Mouse (Mus musculus): ENCODE measurements around the gene Wdr43. TPM values are rescaled to one million over a fixed set of nuclear protein-coding genes. Genes with fewer than 3 reads are reported as not detected.
"Not testable (repeated sequence)": the region's sequence is repeated elsewhere in the genome, so short reads cannot be mapped to it uniquely, and the experiment has no call there.

Wdr43 gene
- 10 to 100 TPM; 24.4 to 27.1 TPM for total RNA-seq (2021)

- peak; percentile 96 to 97 for DNase-seq
Measured at GRCm38 (mm10) chr17:71615638-71616318, at the start of gene Wdr43. Wdr43 (plus strand) TSS chr17:71615895.

GRCm38 (mm10) chr17:71579176-71579705, 36.5 kb upstream of the Wdr43 start:
- DNase-seq: no peak

GRCm38 (mm10) chr17:71597881-71598658, 17.6 kb upstream of the Wdr43 start:
- no peak for DNase-seq

- peak; percentile 88 to 91 for DNase-seq
Measured at GRCm38 (mm10) chr17:71598659-71599554, 16.8 kb upstream of the Wdr43 start.

- peak in 1 of 2 experiments; percentile 7 for DNase-seq
Measured at GRCm38 (mm10) chr17:71616319-71617032, 781 bp downstream of the Wdr43 start.

GRCm38 (mm10) chr17:71617033-71617362, 1.3 kb downstream of the Wdr43 start:
- no peak for DNase-seq

GRCm38 (mm10) chr17:71617974-71618373, 2.3 kb downstream of the Wdr43 start:
- DNase-seq: no peak

GRCm38 (mm10) chr17:71631806-71632205, 16.1 kb downstream of the Wdr43 start:
- no peak for DNase-seq

GRCm38 (mm10) chr17:71633350-71633749, 17.7 kb downstream of the Wdr43 start:
- DNase-seq: no peak

GRCm38 (mm10) chr17:71636786-71637185, 21.1 kb downstream of the Wdr43 start:
- DNase-seq: no peak

GRCm38 (mm10) chr17:71637750-71638265, 22.1 kb downstream of the Wdr43 start:
- DNase-seq: no peak

- DNase-seq: not testable (repeated sequence)
Measured at GRCm38 (mm10) chr17:71639056-71639455, 23.4 kb downstream of the Wdr43 start.

GRCm38 (mm10) chr17:71640421-71641085, 24.9 kb downstream of the Wdr43 start:
- DNase-seq: no peak

GRCm38 (mm10) chr17:71642190-71642589, 26.5 kb downstream of the Wdr43 start:
- DNase-seq: no peak

- DNase-seq: no peak
Measured at GRCm38 (mm10) chr17:71650011-71650410, 34.3 kb downstream of the Wdr43 start.

- DNase-seq: no peak
Measured at GRCm38 (mm10) chr17:71652495-71652894, 36.8 kb downstream of the Wdr43 start.

- DNase-seq: no peak
Measured at GRCm38 (mm10) chr17:71652934-71653333, 37.2 kb downstream of the Wdr43 start.

- no peak for DNase-seq
Measured at GRCm38 (mm10) chr17:71657521-71657920, 41.8 kb downstream of the Wdr43 start.

GRCm38 (mm10) chr17:71658666-71659065, 43.0 kb downstream of the Wdr43 start:
- no peak for DNase-seq

- no peak for DNase-seq
Measured at GRCm38 (mm10) chr17:71660390-71660789, 44.7 kb downstream of the Wdr43 start.

GRCm38 (mm10) chr17:71662751-71663250, 47.1 kb downstream of the Wdr43 start:
- peak; percentile 66 to 75 for DNase-seq

Measured in layer of hippocampus, postnatal 36 days (tissue).